Mouse (Mus musculus): ENCODE measurements at regions not wholly inside any gene's neighbourhood (a gene's known extent, or its start where the extent isn't known, plus 50 kb on each side); places are given as distances from the start of the nearest gene placed in this dataset.

DNA sequence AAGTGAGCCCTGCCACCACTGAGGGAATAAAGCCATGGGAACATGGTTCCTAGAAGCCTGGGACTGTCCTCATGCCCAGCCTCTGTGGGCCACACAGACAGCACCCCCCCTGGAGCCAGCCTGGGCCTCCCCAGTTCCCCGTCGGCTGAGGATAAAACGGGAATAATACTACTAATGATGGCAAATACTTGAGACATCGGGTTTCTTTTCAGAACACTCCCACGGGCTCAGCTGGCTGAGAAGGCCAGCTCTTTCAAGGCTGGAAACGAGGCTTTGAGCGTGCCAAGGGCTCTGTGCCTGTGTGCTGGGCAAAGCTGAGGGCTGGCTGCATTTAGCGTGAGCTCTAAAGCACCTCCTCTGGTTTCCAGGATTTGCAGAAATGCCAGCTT, 183.7 kb downstream of the Bmp7 start:
- TF ChIP-seq GATA1 (IDR thresholded peaks at IDR 0.05; ENCODE audit: borderline replicate concordance, low read length) (no peak), FLI1 (IDR thresholded peaks at IDR 0.05; ENCODE audit: low read length) (no peak)

Data from megakaryocyte, embryonic 14.5 days (primary cell).